Mouse (Mus musculus): ENCODE measurements around the gene Col9a2. TPM values are rescaled to one million over a fixed set of nuclear protein-coding genes. Genes with fewer than 3 reads are reported as not detected.

The Col9a2 gene
- polyA plus RNA-seq, 1 experiment from 2014 or later = 4.6 TPM

GRCm38 (mm10) chr4:121016928-121017657 is 22.1 kb upstream of the Col9a2 start, which contains the start of gene Smap2:
Gene Smap2, minus strand, starts transcription at chr4:121017247.
- H3K27ac ChIP-seq (ENCODE audit: low read depth, low read length) = peak within 1 kb of the TSS; percentile 70
- peak within 1 kb of the TSS; percentile 81 for H3K9ac ChIP-seq (ENCODE audit: low read depth, low read length)
- H3K4me1 ChIP-seq (ENCODE audit: control insufficient read depth, insufficient read depth, low read length) = peaks cover 21% of the 10 kb centered on the region
- peak within 1 kb of the TSS; percentile 93 for H3K4me2 ChIP-seq
- no peaks in the 10 kb centered on the region for H3K27me3 ChIP-seq (ENCODE audit: control insufficient read depth, insufficient read depth, low read length)
- no peaks in the 10 kb centered on the region for H3K36me3 ChIP-seq (ENCODE audit: control insufficient read depth, insufficient read depth, low read length)
- ATAC-seq (replicated peaks; ENCODE audit: insufficient number of reproducible peaks, low FRiP score, low TSS enrichment) = peak; percentile 98
- H3K4me3 ChIP-seq (ENCODE audit: low read depth, low read length) = peak within 1 kb of the TSS; percentile 99
- under 1% methylated on average over 38 of the region's 48 CpGs for WGBS (ENCODE audit: insufficient replicate concordance)
- no peaks in the 10 kb centered on the region for H3K9me3 ChIP-seq (replicated peaks; ENCODE audit: control insufficient read depth, low read length)

- ATAC-seq (replicated peaks; ENCODE audit: insufficient number of reproducible peaks, low FRiP score, low TSS enrichment) = no peak
- Histone ChIP-seq H3K4me1 (ENCODE audit: control insufficient read depth, insufficient read depth, low read length) (peaks cover 21% of the 10 kb centered on the region), H3K4me2 (no peak overlapping the region), H3K9me3 (replicated peaks; ENCODE audit: control insufficient read depth, low read length) (no peaks in the 10 kb centered on the region), H3K9ac (ENCODE audit: low read depth, low read length) (no peak overlapping the region), H3K36me3 (ENCODE audit: control insufficient read depth, insufficient read depth, low read length) (no peaks in the 10 kb centered on the region), H3K27ac (ENCODE audit: low read depth, low read length) (no peak overlapping the region), H3K4me3 (ENCODE audit: low read depth, low read length) (no peak overlapping the region), H3K27me3 (ENCODE audit: control insufficient read depth, insufficient read depth, low read length) (no peaks in the 10 kb centered on the region)
- 66% methylated on average over 3 of the region's 3 CpGs for WGBS (ENCODE audit: insufficient replicate concordance)
Measured at GRCm38 (mm10) chr4:121018250-121018649, 20.9 kb upstream of the Col9a2 start.

- Histone ChIP-seq H3K9ac (ENCODE audit: low read depth, low read length) (no peak overlapping the region), H3K4me3 (ENCODE audit: low read depth, low read length) (no peak overlapping the region), H3K9me3 (replicated peaks; ENCODE audit: control insufficient read depth, low read length) (no peaks in the 10 kb centered on the region), H3K36me3 (ENCODE audit: control insufficient read depth, insufficient read depth, low read length) (no peaks in the 10 kb centered on the region), H3K4me2 (no peak overlapping the region), H3K27me3 (ENCODE audit: control insufficient read depth, insufficient read depth, low read length) (no peaks in the 10 kb centered on the region), H3K27ac (ENCODE audit: low read depth, low read length) (no peak overlapping the region), H3K4me1 (ENCODE audit: control insufficient read depth, insufficient read depth, low read length) (peaks cover 16% of the 10 kb centered on the region)
- no peak for ATAC-seq (replicated peaks; ENCODE audit: insufficient number of reproducible peaks, low FRiP score, low TSS enrichment)
- 66% methylated on average over 10 of the region's 10 CpGs for WGBS (ENCODE audit: insufficient replicate concordance)
Measured at GRCm38 (mm10) chr4:121020040-121020790, 19.0 kb upstream of the Col9a2 start.

DNA sequence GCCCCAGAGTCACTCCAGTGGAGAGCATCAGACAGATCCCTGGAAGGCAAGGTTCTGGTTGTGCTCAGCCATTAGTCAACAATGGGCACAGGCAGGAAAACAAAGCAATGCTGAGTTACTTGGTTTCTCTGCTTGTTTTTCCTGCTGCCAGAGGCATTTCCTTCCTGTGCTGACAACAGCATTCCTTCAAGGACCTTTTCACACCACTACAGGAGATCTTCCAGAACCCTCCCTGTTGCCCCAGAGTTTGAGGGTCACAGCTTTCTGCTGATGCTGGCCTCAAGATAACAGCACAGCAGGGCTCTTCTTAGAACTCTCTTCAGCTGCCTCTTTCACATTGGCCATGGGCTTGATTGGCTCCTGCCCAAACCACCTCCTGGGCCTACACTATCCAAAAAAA is 17.3 kb upstream of the Col9a2 start:
- Histone ChIP-seq H3K9me3 (replicated peaks; ENCODE audit: control insufficient read depth, low read length) (no peaks in the 10 kb centered on the region), H3K9ac (ENCODE audit: low read depth, low read length) (no peak overlapping the region), H3K27me3 (ENCODE audit: control insufficient read depth, insufficient read depth, low read length) (no peaks in the 10 kb centered on the region), H3K27ac (ENCODE audit: low read depth, low read length) (peak overlapping the region; percentile 50; the same call in 1 of the 2 replicates), H3K4me3 (ENCODE audit: low read depth, low read length) (no peak overlapping the region), H3K4me2 (no peak overlapping the region), H3K4me1 (ENCODE audit: control insufficient read depth, insufficient read depth, low read length) (peaks cover 8% of the 10 kb centered on the region), H3K36me3 (ENCODE audit: control insufficient read depth, insufficient read depth, low read length) (no peaks in the 10 kb centered on the region)
- no peak for ATAC-seq (replicated peaks; ENCODE audit: insufficient number of reproducible peaks, low FRiP score, low TSS enrichment)

- H3K4me3 ChIP-seq (ENCODE audit: low read depth, low read length) = no peak overlapping the region
- no peak for ATAC-seq (replicated peaks; ENCODE audit: insufficient number of reproducible peaks, low FRiP score, low TSS enrichment)
- H3K36me3 ChIP-seq (ENCODE audit: control insufficient read depth, insufficient read depth, low read length) = no peaks in the 10 kb centered on the region
- H3K27ac ChIP-seq (ENCODE audit: low read depth, low read length) = no peak overlapping the region
- no peak overlapping the region for H3K4me2 ChIP-seq
- no peaks in the 10 kb centered on the region for H3K27me3 ChIP-seq (ENCODE audit: control insufficient read depth, insufficient read depth, low read length)
- peaks cover 4% of the 10 kb centered on the region for H3K4me1 ChIP-seq (ENCODE audit: control insufficient read depth, insufficient read depth, low read length)
- no peak overlapping the region for H3K9ac ChIP-seq (ENCODE audit: low read depth, low read length)
- no peaks in the 10 kb centered on the region for H3K9me3 ChIP-seq (replicated peaks; ENCODE audit: control insufficient read depth, low read length)
- WGBS (ENCODE audit: insufficient replicate concordance) = 78% methylated on average over 7 of the region's 7 CpGs
Measured at GRCm38 (mm10) chr4:121023464-121023863, 15.7 kb upstream of the Col9a2 start.

GRCm38 (mm10) chr4:121023941-121024340 is 15.2 kb upstream of the Col9a2 start:
- 82% methylated on average over 2 of the region's 2 CpGs for WGBS (ENCODE audit: insufficient replicate concordance)

DNA sequence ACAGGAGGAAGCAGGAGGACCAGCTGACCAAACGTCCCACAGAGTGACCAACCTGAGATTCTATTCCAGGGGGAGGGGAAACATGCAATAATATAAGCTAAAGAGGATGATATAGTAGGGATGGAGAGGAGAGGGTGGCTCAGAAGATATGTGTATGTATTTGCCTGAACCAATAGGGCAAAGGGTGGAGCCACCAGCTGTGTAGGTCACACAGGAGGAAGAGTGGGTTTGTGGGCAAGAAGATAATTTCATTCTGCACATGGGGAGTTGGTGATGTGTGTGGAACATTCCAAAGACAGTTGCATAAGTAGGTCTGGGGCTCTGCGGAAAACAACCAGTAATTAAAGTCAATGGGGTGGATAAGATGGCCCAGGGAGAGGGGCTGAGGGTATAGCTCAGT is 13.5 kb upstream of the Col9a2 start:
- Histone ChIP-seq H3K27ac (ENCODE audit: low read depth, low read length) (no peak overlapping the region), H3K4me3 (ENCODE audit: low read depth, low read length) (no peak overlapping the region), H3K27me3 (ENCODE audit: control insufficient read depth, insufficient read depth, low read length) (no peaks in the 10 kb centered on the region), H3K4me1 (ENCODE audit: control insufficient read depth, insufficient read depth, low read length) (peaks cover 4% of the 10 kb centered on the region), H3K4me2 (no peak overlapping the region), H3K36me3 (ENCODE audit: control insufficient read depth, insufficient read depth, low read length) (no peaks in the 10 kb centered on the region), H3K9me3 (replicated peaks; ENCODE audit: control insufficient read depth, low read length) (no peaks in the 10 kb centered on the region), H3K9ac (ENCODE audit: low read depth, low read length) (no peak overlapping the region)
- 64% methylated on average over 2 of the region's 2 CpGs for WGBS (ENCODE audit: insufficient replicate concordance)
- ATAC-seq (replicated peaks; ENCODE audit: insufficient number of reproducible peaks, low FRiP score, low TSS enrichment) = no peak

More at GRCm38 (mm10) chr4:121023941-121024340, 15.2 kb upstream of the Col9a2 start:
- no peak overlapping the region for H3K4me3 ChIP-seq (ENCODE audit: low read depth, low read length)
- no peaks in the 10 kb centered on the region for H3K9me3 ChIP-seq (replicated peaks; ENCODE audit: control insufficient read depth, low read length)
- H3K9ac ChIP-seq (ENCODE audit: low read depth, low read length) = no peak overlapping the region
- H3K27ac ChIP-seq (ENCODE audit: low read depth, low read length) = no peak overlapping the region
- peaks cover 4% of the 10 kb centered on the region for H3K4me1 ChIP-seq (ENCODE audit: control insufficient read depth, insufficient read depth, low read length)
- H3K4me2 ChIP-seq = no peak overlapping the region
- no peak for ATAC-seq (replicated peaks; ENCODE audit: insufficient number of reproducible peaks, low FRiP score, low TSS enrichment)
- no peaks in the 10 kb centered on the region for H3K27me3 ChIP-seq (ENCODE audit: control insufficient read depth, insufficient read depth, low read length)
- H3K36me3 ChIP-seq (ENCODE audit: control insufficient read depth, insufficient read depth, low read length) = no peaks in the 10 kb centered on the region

GRCm38 (mm10) chr4:121028146-121028545 is 11.0 kb upstream of the Col9a2 start:
- Histone ChIP-seq H3K27me3 (ENCODE audit: control insufficient read depth, insufficient read depth, low read length) (no peaks in the 10 kb centered on the region), H3K36me3 (ENCODE audit: control insufficient read depth, insufficient read depth, low read length) (no peaks in the 10 kb centered on the region), H3K27ac (ENCODE audit: low read depth, low read length) (no peak overlapping the region), H3K4me2 (no peak overlapping the region), H3K9me3 (replicated peaks; ENCODE audit: control insufficient read depth, low read length) (no peaks in the 10 kb centered on the region), H3K9ac (ENCODE audit: low read depth, low read length) (no peak overlapping the region), H3K4me3 (ENCODE audit: low read depth, low read length) (no peak overlapping the region), H3K4me1 (ENCODE audit: control insufficient read depth, insufficient read depth, low read length) (no peaks in the 10 kb centered on the region)
- no peak for ATAC-seq (replicated peaks; ENCODE audit: insufficient number of reproducible peaks, low FRiP score, low TSS enrichment)
- WGBS (ENCODE audit: insufficient replicate concordance) = 51% methylated on average over 1 of the region's 1 CpGs
